8 mouse cellular contexts compared by ENCODE assay signal in genomic region chr2:156621449-156621848, GRCm38 (mm10). TPM values are rescaled to one million over a fixed set of nuclear protein-coding genes. Genes with fewer than 3 reads are reported as not detected.
DNase-seq lines count a peak whose midpoint lies in the region; ATAC-seq lines count a peak whose summit lies in the region.
"Had no signal": no experiment of that assay in that cellular context is flagged by ENCODE, and none has a peak within 500 bp of the region (broad histone marks: within the 10 kb centered on the region; RNA-seq: fewer than 3 reads in every experiment).

No protein-coding gene starts in this region.

- H3K4me3 ChIP-seq in midbrain, embryonic 16.5 days (ENCODE audit: low read depth, low read length), result no peak overlapping the region
- H3K4me3 ChIP-seq in midbrain, embryonic 10.5 days, result no peak overlapping the region

- no peaks in the 10 kb centered on the region for H3K36me3 ChIP-seq in midbrain, embryonic 16.5 days (ENCODE audit: control insufficient read depth, insufficient read depth, low read length)
- no peaks in the 10 kb centered on the region for H3K36me3 ChIP-seq in midbrain, embryonic 10.5 days

- no peak overlapping the region for H3K9ac ChIP-seq in midbrain, embryonic 16.5 days (ENCODE audit: low read depth, low read length)
- H3K9ac ChIP-seq: liver, embryonic 14.5 days had no signal

- H3K4me2 ChIP-seq in midbrain, embryonic 16.5 days (ENCODE audit: low read length), result no peak overlapping the region

- peak; percentile 20; the same call in 1 of the 2 replicates for ATAC-seq in midbrain, embryonic 16.5 days
- no peak for ATAC-seq in CD4-positive, CD25-positive, alpha-beta regulatory T cell, adult 4 months

- no peak overlapping the region for H3K27ac ChIP-seq in midbrain, embryonic 16.5 days (ENCODE audit: low read length)
- no peak overlapping the region for H3K27ac ChIP-seq in midbrain, embryonic 10.5 days (replicated peaks)
- H3K27ac ChIP-seq: liver, embryonic 14.5 days had no signal

- H3K27me3 ChIP-seq in midbrain, embryonic 16.5 days (ENCODE audit: control insufficient read depth, insufficient read depth, low read depth, low read length), result no peaks in the 10 kb centered on the region; the same call in 1 of the 2 replicates
- peaks cover 22% of the 10 kb centered on the region for H3K27me3 ChIP-seq in midbrain, embryonic 10.5 days (ENCODE audit: low read depth, poor library complexity, severe bottlenecking)

- H3K9me3 ChIP-seq in midbrain, embryonic 16.5 days (replicated peaks; ENCODE audit: control insufficient read depth, low read length, poor library complexity, severe bottlenecking), result no peaks in the 10 kb centered on the region
- no peaks in the 10 kb centered on the region for H3K9me3 ChIP-seq in midbrain, embryonic 10.5 days (replicated peaks)

- no peak for DNase-seq in midbrain, embryonic 10.5 days (ENCODE audit: low spot score)
- peak; percentile 66 to 79 for DNase-seq in adrenal gland, postnatal 36 days
- DNase-seq in heart, adult 8-10 months (ENCODE audit: low spot score), result peak; percentile 55
- DNase-seq in lung, postnatal 14 days, result peak; percentile 32
- DNase-seq in spleen, adult 12 weeks (ENCODE audit: low spot score), result no peak

- 57% methylated on average over 5 of the region's 5 CpGs for WGBS in midbrain, embryonic 16.5 days
- WGBS in midbrain, embryonic 10.5 days, result 64% methylated on average over 5 of the region's 5 CpGs

- no peaks in the 10 kb centered on the region; the same call in 1 of the 2 replicates for H3K4me1 ChIP-seq in midbrain, embryonic 16.5 days (ENCODE audit: control insufficient read depth, insufficient read depth, low read length)
- H3K4me1 ChIP-seq in midbrain, embryonic 10.5 days, result peaks cover 10% of the 10 kb centered on the region

RNA-seq across cellular contexts. Expression of gene Dlgap4, which starts 7.9 kb away (rescaled TPM):
- polyA plus RNA-seq in midbrain, embryonic 16.5 days (2015; fragmentation: Nextera tagmentation; extraction: Ambion mirVana), result 270 and 271 TPM in 2 replicates
- 128 and 146 TPM in 2 replicates for polyA plus RNA-seq in midbrain, embryonic 10.5 days (2016; fragmentation: Nextera tagmentation; extraction: Ambion mirVana)
- 10 to 100 TPM; 45.4 to 47.3 TPM for total RNA-seq in adrenal gland, postnatal 36 days (2021)
- total RNA-seq in heart, adult 8-10 months (2022), result 10 to 100 TPM; 29.1 to 42.6 (median 32.1) TPM
- 100 to 1,000 TPM in 1 of 2 experiments, 10 to 100 TPM in 1; 71.7 to 109 TPM for polyA plus RNA-seq in CD4-positive, CD25-positive, alpha-beta regulatory T cell, adult 4 months (2017; shearing (Covaris generic))

Comparison
In these comparisons a context has a peak if more than half of its experiments do, and no peak if none do; other contexts are left out.
1. DNase-seq: peak in adrenal gland, postnatal 36 days (2 of 2), heart, adult 8-10 months (single experiment) and lung, postnatal 14 days (single experiment); none in midbrain, embryonic 10.5 days (single experiment) and spleen, adult 12 weeks (single experiment).